Mouse (Mus musculus) myocyte (in vitro differentiated cells): ENCODE data around the gene Jkamp. TPM values are rescaled to one million over a fixed set of nuclear protein-coding genes. Genes with fewer than 3 reads are reported as not detected.

Experiments
- H3K27me3 ChIP-seq: one replicate; pipeline ENCODE4 v1.6.1; 2011; ENCODE audit not compliant: control insufficient read depth, insufficient read depth, insufficient read length
- H3K36me3 ChIP-seq: one replicate; pipeline ENCODE4 v1.6.1; 2011; ENCODE audit not compliant: control insufficient read depth, insufficient read depth
- H3K4me2 ChIP-seq: one replicate; pipeline ENCODE4 v1.6.1; 2011; ENCODE audit warnings: low read depth, control low read depth
- H3K4me3 ChIP-seq: one replicate; pipeline ENCODE4 v1.5.1; 2011; ENCODE audit warnings: mild to moderate bottlenecking, control low read depth, moderate library complexity
- H3K79me2 ChIP-seq: one replicate; pipeline ENCODE4 v1.6.1; 2011; ENCODE audit not compliant: control insufficient read depth, insufficient read depth
- H3ac ChIP-seq: one replicate; pipeline ENCODE4 v1.6.1; 2011; ENCODE audit not compliant: control insufficient read depth, insufficient read length
- CEBPB ChIP-seq: IDR thresholded peaks from 2 replicates; pipeline ENCODE4 v1.6.1; 2011; ENCODE audit warnings: mild to moderate bottlenecking, moderate library complexity; ENCODE audit not compliant: poor library complexity, insufficient read depth, severe bottlenecking
- E2F4 ChIP-seq: IDR thresholded peaks from one replicate; pipeline ENCODE4 v1.6.1; 2011; ENCODE audit warnings: mild to moderate bottlenecking, control low read depth, moderate library complexity; ENCODE audit not compliant: insufficient read depth
- MAX ChIP-seq: IDR thresholded peaks from one replicate; pipeline ENCODE4 v1.6.1; 2011; ENCODE audit warnings: low read depth, mild to moderate bottlenecking, control low read depth
- MYOD1 ChIP-seq, 3 experiments: IDR thresholded peaks; one replicate each; pipeline ENCODE4 v1.6.1; 2011; ENCODE audit warnings: control low read depth in 2 of 3, low read depth in 2 of 3, mild to moderate bottlenecking in 2 of 3, moderate library complexity in 1 of 3; ENCODE audit not compliant: insufficient read length in 2 of 3, control insufficient read depth in 1 of 3
- MYOG ChIP-seq, 3 experiments: IDR thresholded peaks; one replicate each; pipeline ENCODE4 v1.6.1; 2011; ENCODE audit warnings: control low read depth in 2 of 3, low read depth in 2 of 3, mild to moderate bottlenecking in 2 of 3; ENCODE audit not compliant: insufficient read length in 2 of 3, control insufficient read depth in 1 of 3, insufficient read depth in 1 of 3
- POLR2A ChIP-seq: IDR thresholded peaks from one replicate; pipeline ENCODE4 v1.6.1; 2011; ENCODE audit warnings: low read depth, mild to moderate bottlenecking, control low read depth, moderate library complexity; ENCODE audit not compliant: insufficient read length
- POLR2AphosphoS2 ChIP-seq: IDR thresholded peaks from one replicate; pipeline ENCODE4 v1.6.1; 2011; ENCODE audit warnings: low read depth, control low read depth; ENCODE audit not compliant: insufficient read length
- REST ChIP-seq: IDR thresholded peaks from one replicate; pipeline ENCODE4 v1.6.1; 2011; ENCODE audit warnings: mild to moderate bottlenecking, control low read depth, moderate library complexity; ENCODE audit not compliant: insufficient read depth, insufficient read length
- SRF ChIP-seq: IDR thresholded peaks from one replicate; pipeline ENCODE4 v1.6.1; 2011; ENCODE audit warnings: low read depth; ENCODE audit not compliant: control insufficient read depth, insufficient read length
- TCF12 ChIP-seq: IDR thresholded peaks from one replicate; pipeline ENCODE4 v1.6.1; 2011; ENCODE audit warnings: mild to moderate bottlenecking, control low read depth; ENCODE audit not compliant: poor library complexity, insufficient read depth, severe bottlenecking
- TCF3 ChIP-seq: IDR thresholded peaks from one replicate; pipeline ENCODE4 v1.6.1; 2011; ENCODE audit warnings: low read depth, control low read depth; ENCODE audit not compliant: insufficient read length
- USF1 ChIP-seq: IDR thresholded peaks from one replicate; pipeline ENCODE4 v1.6.1; 2011; ENCODE audit warnings: low read depth, mild to moderate bottlenecking, control low read depth, moderate library complexity
- polyA plus RNA-seq: library from polyadenylated mRNA; unstranded; fragments of >200 nt; fragmentation: generic; extraction: Trizol; gene quantifications from one replicate; pipeline ENCODE4 v1.2.1, GENCODE M21; 2012; ENCODE audit warnings: missing spikeins

Jkamp gene
- 22.2 TPM for polyA plus RNA-seq

GRCm38 (mm10) chr12:72085329-72086165, at the start of gene Jkamp, which contains the start of gene L3hypdh:
TSS of gene Jkamp (plus strand) at chr12:72085589.
TSS of gene L3hypdh (minus strand) at chr12:72085439.
- peak within 1 kb of the TSS; percentile 91 for H3K4me2 ChIP-seq
- peak within 1 kb of the TSS; percentile 17 for H3ac ChIP-seq
- H3K36me3 ChIP-seq, result no peaks in the 10 kb centered on the region
- H3K79me2 ChIP-seq, result peaks cover 11% of the 10 kb centered on the region
- TF ChIP-seq TCF3 (no peak), POLR2A (peak; percentile 78), USF1 (no peak), SRF (peak; percentile 38), REST (no peak), POLR2AphosphoS2 (peak; percentile 58), MYOD1 (IDR thresholded peaks at IDR 0.05; ENCODE audit: control insufficient read depth in 1 of 3, insufficient read length in 2 of 3, low read depth in 2 of 3) (no peak)
- no peaks in the 10 kb centered on the region for H3K27me3 ChIP-seq
- H3K4me3 ChIP-seq, result peak within 1 kb of the TSS; percentile 55

- Histone ChIP-seq H3K36me3 (no peaks in the 10 kb centered on the region), H3K79me2 (no peaks in the 10 kb centered on the region)
Observed at GRCm38 (mm10) chr12:72036097-72036661, 49.2 kb upstream of the Jkamp start.

GRCm38 (mm10) chr12:72037049-72037448, 48.3 kb upstream of the Jkamp start:
- H3K36me3 ChIP-seq, result no peaks in the 10 kb centered on the region
- TF ChIP-seq E2F4 (no peak), MYOG (IDR thresholded peaks at IDR 0.05; ENCODE audit: control insufficient read depth in 1 of 3, insufficient read depth in 1 of 3, insufficient read length in 2 of 3, low read depth in 2 of 3) (no peak), TCF12 (no peak), CEBPB (no peak), MYOD1 (IDR thresholded peaks at IDR 0.05; ENCODE audit: control insufficient read depth in 1 of 3, insufficient read length in 2 of 3, low read depth in 2 of 3) (no peak), USF1 (no peak)
- H3K79me2 ChIP-seq, result no peaks in the 10 kb centered on the region
- H3K4me3 ChIP-seq, result no peak overlapping the region
- no peak overlapping the region for H3ac ChIP-seq
- H3K27me3 ChIP-seq, result no peaks in the 10 kb centered on the region
- H3K4me2 ChIP-seq, result no peak overlapping the region

More at GRCm38 (mm10) chr12:72036097-72036661, 49.2 kb upstream of the Jkamp start:
- Histone ChIP-seq H3K4me2 (no peak overlapping the region), H3K4me3 (no peak overlapping the region), H3K27me3 (no peaks in the 10 kb centered on the region), H3ac (no peak overlapping the region)
- no peak for TF ChIP-seq E2F4
- TF ChIP-seq CEBPB, result no peak
- no peak for TF ChIP-seq TCF3
- no peak for TF ChIP-seq REST
- no peak for TF ChIP-seq MYOG (IDR thresholded peaks at IDR 0.05; ENCODE audit: control insufficient read depth in 1 of 3, insufficient read depth in 1 of 3, insufficient read length in 2 of 3, low read depth in 2 of 3)
- TF ChIP-seq POLR2A, result no peak
- TF ChIP-seq POLR2AphosphoS2, result no peak
- TF ChIP-seq MAX, result no peak

GRCm38 (mm10) chr12:72038866-72039265, 46.5 kb upstream of the Jkamp start:
- no peak overlapping the region for H3K4me3 ChIP-seq
- TF ChIP-seq MYOD1 (IDR thresholded peaks at IDR 0.05; ENCODE audit: control insufficient read depth in 1 of 3, insufficient read length in 2 of 3, low read depth in 2 of 3) (no peak), REST (no peak), MYOG (IDR thresholded peaks at IDR 0.05; ENCODE audit: control insufficient read depth in 1 of 3, insufficient read depth in 1 of 3, insufficient read length in 2 of 3, low read depth in 2 of 3) (no peak), CEBPB (no peak), TCF3 (no peak), POLR2AphosphoS2 (no peak), SRF (no peak), MAX (no peak), POLR2A (no peak), USF1 (no peak), E2F4 (no peak), TCF12 (no peak)
- H3K36me3 ChIP-seq, result no peaks in the 10 kb centered on the region
- H3K27me3 ChIP-seq, result no peaks in the 10 kb centered on the region
- H3K79me2 ChIP-seq, result no peaks in the 10 kb centered on the region
- no peak overlapping the region for H3K4me2 ChIP-seq
- H3ac ChIP-seq, result no peak overlapping the region
